Mouse (Mus musculus): Measurements from ENCODE around the gene Mcm9. TPM values are rescaled to one million over a fixed set of nuclear protein-coding genes. Genes with fewer than 3 reads are reported as not detected.
A peak's percentile ranks its signal among the peaks of the same experiment; 100 is the strongest.
"Not testable (repeated sequence)": the region's sequence is repeated elsewhere in the genome, so short reads cannot be mapped to it uniquely, and the experiment has no call there.

The Mcm9 gene
- polyA plus RNA-seq, 1 experiment from 2014 or later = 4.4 TPM

DNA sequence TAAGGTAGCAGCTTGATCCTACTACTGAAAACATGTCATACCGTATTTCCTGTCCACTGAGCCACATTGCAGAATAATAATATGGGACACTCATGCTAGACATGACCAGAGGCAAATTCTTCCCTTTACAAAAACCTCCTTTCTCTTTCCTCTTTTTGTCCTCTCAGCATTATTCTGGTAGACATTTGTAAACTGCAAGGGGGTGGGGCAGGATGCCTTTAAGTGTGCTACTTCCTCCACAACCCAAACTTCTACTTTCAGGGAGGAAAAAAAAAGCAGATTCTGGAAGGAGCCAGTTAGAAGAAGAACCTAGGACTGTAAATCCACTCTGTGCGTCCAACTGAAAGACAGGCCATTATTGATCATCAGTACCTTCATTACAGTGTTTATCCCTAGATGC is 124.7 kb downstream of the Mcm9 start:
- ATAC-seq (no peak), DNase-seq (ENCODE audit: low spot score) (peak; percentile 38)
- no peaks in the 10 kb centered on the region for H3K36me3 ChIP-seq (ENCODE audit: insufficient read depth, low read length)
- no peak overlapping the region for H3K9ac ChIP-seq (replicated peaks; ENCODE audit: low read depth)
- no peak overlapping the region for H3K27ac ChIP-seq (ENCODE audit: low read length)
- no peaks in the 10 kb centered on the region for H3K27me3 ChIP-seq (replicated peaks; ENCODE audit: insufficient read depth, low read length)
- 64% methylated on average over 2 of the region's 2 CpGs for WGBS
- H3K4me1 ChIP-seq (ENCODE audit: insufficient read depth, low read depth, low read length) = no peaks in the 10 kb centered on the region
- TF ChIP-seq EP300 (IDR thresholded peaks at IDR 0.05) (0 out of 2 replicates have a peak, but pooled peaks have one; percentile 19), CTCF (IDR thresholded peaks at IDR 0.05) (no peak)
- no peak overlapping the region for H3K4me2 ChIP-seq (replicated peaks; ENCODE audit: low read depth, low read length)
- H3K9me3 ChIP-seq (ENCODE audit: low read length) = no peaks in the 10 kb centered on the region
- no peak overlapping the region for H3K4me3 ChIP-seq (ENCODE audit: low read depth, low read length)

DNA sequence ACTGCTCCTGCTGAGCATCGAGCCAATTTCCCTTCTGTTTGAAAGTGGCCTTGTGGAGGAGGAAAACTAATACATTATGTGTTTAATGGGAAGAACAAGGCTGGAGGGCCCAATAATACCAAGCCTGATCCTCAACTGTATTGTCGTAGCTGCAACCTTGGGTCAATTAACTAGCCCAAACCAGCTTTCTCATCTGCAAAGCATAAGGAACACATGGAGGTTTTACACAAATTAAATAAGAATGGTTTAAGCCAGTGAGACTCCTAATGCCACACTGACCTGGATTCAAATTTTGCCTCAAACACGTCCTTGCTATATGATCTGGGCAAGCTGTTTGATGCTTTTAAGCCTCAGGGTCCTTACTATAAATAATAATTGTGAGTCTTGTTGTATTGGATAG is 125.2 kb downstream of the Mcm9 start:
- Histone ChIP-seq H3K9me3 (ENCODE audit: low read length) (no peaks in the 10 kb centered on the region), H3K4me1 (ENCODE audit: insufficient read depth, low read depth, low read length) (no peaks in the 10 kb centered on the region), H3K36me3 (ENCODE audit: insufficient read depth, low read length) (no peaks in the 10 kb centered on the region), H3K4me2 (replicated peaks; ENCODE audit: low read depth, low read length) (no peak overlapping the region), H3K9ac (replicated peaks; ENCODE audit: low read depth) (no peak overlapping the region), H3K4me3 (ENCODE audit: low read depth, low read length) (no peak overlapping the region), H3K27ac (ENCODE audit: low read length) (no peak overlapping the region), H3K27me3 (replicated peaks; ENCODE audit: insufficient read depth, low read length) (no peaks in the 10 kb centered on the region)
- no peak for ATAC-seq
- 54% methylated on average over 3 of the region's 3 CpGs for WGBS
- no peak for DNase-seq (ENCODE audit: low spot score)
- TF ChIP-seq CTCF (IDR thresholded peaks at IDR 0.05) (no peak), EP300 (IDR thresholded peaks at IDR 0.05) (no peak)

DNA sequence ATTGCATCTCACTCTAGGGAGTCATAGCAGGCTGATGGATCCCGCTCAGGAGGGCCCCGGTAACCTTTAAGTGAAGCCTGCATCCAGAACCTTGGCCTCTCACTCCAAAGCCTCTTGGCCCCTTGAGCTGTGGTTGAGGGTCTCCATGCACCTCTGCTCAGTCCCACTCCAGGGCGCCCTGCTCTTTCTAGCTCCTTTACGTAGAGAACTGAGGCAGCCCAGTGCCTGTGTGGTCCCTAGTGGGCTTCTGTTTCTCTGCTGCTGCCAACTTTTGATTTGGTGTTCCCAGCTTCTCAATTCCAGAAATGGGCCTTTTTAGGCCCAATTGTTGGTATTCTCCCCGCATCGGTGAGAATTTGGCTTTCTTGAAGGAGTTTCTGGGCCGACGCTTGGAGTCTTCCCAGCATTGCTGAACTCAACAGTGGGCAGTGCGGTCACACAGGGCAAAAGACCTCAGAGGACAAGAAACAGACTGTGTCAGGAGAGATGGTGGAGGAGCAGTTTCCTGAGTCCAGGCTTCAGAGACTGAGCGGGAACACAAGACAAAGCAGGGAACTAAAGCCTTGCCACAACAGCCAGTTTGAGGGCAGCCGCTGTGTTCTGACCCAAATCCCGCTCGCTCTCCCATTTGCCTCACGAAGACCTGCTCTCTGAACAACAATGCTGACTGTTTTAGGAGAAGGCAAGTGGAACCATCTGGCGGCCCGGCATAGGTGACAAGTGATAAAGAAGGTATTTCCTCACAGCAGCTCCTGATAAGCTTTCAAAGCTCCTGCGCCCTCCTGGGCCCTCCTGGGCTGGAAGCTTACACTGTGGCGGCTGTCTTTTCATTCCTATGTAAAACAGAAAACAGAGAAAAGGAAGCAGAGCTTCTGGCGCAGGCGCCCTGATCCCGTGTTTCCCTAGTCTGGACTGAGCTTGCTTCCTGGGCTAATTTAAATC is 127.1 kb downstream of the Mcm9 start:
- Histone ChIP-seq H3K4me1 (ENCODE audit: insufficient read depth, low read depth, low read length) (no peaks in the 10 kb centered on the region), H3K27ac (ENCODE audit: low read length) (peak overlapping the region; percentile 38; the same call in 1 of the 2 replicates), H3K9me3 (ENCODE audit: low read length) (no peaks in the 10 kb centered on the region), H3K27me3 (replicated peaks; ENCODE audit: insufficient read depth, low read length) (no peaks in the 10 kb centered on the region), H3K4me3 (ENCODE audit: low read depth, low read length) (no peak overlapping the region), H3K4me2 (replicated peaks; ENCODE audit: low read depth, low read length) (no peak overlapping the region; the same call in 1 of the 2 replicates), H3K36me3 (ENCODE audit: insufficient read depth, low read length) (no peaks in the 10 kb centered on the region), H3K9ac (replicated peaks; ENCODE audit: low read depth) (no peak overlapping the region)
- peak; percentile 12; the same call in 1 of the 2 replicates for TF ChIP-seq CTCF (IDR thresholded peaks at IDR 0.05)
- TF ChIP-seq EP300 (IDR thresholded peaks at IDR 0.05) = no peak
- peak; percentile 32; the same call in 1 of the 2 replicates for ATAC-seq
- peak; percentile 27 for DNase-seq (ENCODE audit: low spot score)
- WGBS = 46% methylated on average over 21 of the region's 21 CpGs

DNA sequence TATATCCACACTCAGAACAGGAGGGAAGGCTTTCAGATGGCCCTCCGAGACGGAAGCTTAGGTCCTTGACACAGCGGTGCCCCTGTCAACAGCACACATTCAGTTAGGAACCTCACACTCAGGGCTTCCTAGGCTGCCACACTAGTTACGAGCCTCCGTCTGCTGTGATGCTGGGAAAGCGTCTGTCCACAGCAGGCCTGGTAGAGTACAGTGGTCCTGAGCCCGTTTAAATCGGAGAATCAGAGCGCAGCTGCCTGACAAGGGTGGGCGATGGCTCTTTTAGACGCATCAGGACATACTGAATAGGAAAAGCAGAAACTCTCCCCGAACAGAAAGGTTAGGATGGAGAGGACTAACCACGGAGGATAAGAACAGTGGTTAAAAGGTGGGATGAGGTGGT is 127.8 kb downstream of the Mcm9 start:
- H3K4me3 ChIP-seq (ENCODE audit: low read depth, low read length) = no peak overlapping the region
- 87% methylated on average over 13 of the region's 13 CpGs for WGBS
- H3K27me3 ChIP-seq (replicated peaks; ENCODE audit: insufficient read depth, low read length) = no peaks in the 10 kb centered on the region
- DNase-seq (ENCODE audit: low spot score) = no peak
- no peak overlapping the region for H3K4me2 ChIP-seq (replicated peaks; ENCODE audit: low read depth, low read length)
- no peaks in the 10 kb centered on the region for H3K9me3 ChIP-seq (ENCODE audit: low read length)
- no peak overlapping the region for H3K27ac ChIP-seq (ENCODE audit: low read length)
- no peaks in the 10 kb centered on the region for H3K36me3 ChIP-seq (ENCODE audit: insufficient read depth, low read length)
- no peaks in the 10 kb centered on the region for H3K4me1 ChIP-seq (ENCODE audit: insufficient read depth, low read depth, low read length)
- no peak overlapping the region for H3K9ac ChIP-seq (replicated peaks; ENCODE audit: low read depth)
- no peak for ATAC-seq
- TF ChIP-seq CTCF (IDR thresholded peaks at IDR 0.05) (no peak), EP300 (IDR thresholded peaks at IDR 0.05) (no peak)

DNA sequence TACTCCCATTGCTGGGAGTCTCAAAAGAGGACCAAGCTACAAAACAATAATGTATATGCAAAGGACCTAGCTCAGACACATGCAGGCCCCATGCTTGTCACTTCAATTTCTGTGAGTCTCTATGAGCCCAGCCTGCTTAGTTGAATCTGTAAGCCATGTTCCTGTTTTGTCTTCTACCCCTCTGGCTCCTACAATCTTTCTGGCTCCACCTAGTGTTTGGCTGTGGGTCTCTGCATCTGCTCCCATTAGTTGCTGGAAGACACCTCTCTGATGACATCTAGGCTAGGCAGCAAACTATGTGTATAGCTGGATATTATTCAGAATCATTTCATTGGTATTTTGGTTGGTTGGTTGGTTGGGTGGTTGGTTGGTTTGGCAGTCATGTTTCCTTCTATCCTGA is 130.7 kb downstream of the Mcm9 start:
- Histone ChIP-seq H3K27ac (ENCODE audit: low read length) (no peak overlapping the region), H3K4me1 (ENCODE audit: insufficient read depth, low read depth, low read length) (no peaks in the 10 kb centered on the region), H3K9ac (replicated peaks; ENCODE audit: low read depth) (no peak overlapping the region), H3K4me2 (replicated peaks; ENCODE audit: low read depth, low read length) (no peak overlapping the region), H3K4me3 (ENCODE audit: low read depth, low read length) (no peak overlapping the region), H3K27me3 (replicated peaks; ENCODE audit: insufficient read depth, low read length) (no peaks in the 10 kb centered on the region), H3K36me3 (ENCODE audit: insufficient read depth, low read length) (no peaks in the 10 kb centered on the region), H3K9me3 (ENCODE audit: low read length) (no peaks in the 10 kb centered on the region)
- ATAC-seq (no peak), DNase-seq (ENCODE audit: low spot score) (no peak)
- TF ChIP-seq CTCF (IDR thresholded peaks at IDR 0.05) (peak; percentile 42), EP300 (IDR thresholded peaks at IDR 0.05) (no peak)

DNA sequence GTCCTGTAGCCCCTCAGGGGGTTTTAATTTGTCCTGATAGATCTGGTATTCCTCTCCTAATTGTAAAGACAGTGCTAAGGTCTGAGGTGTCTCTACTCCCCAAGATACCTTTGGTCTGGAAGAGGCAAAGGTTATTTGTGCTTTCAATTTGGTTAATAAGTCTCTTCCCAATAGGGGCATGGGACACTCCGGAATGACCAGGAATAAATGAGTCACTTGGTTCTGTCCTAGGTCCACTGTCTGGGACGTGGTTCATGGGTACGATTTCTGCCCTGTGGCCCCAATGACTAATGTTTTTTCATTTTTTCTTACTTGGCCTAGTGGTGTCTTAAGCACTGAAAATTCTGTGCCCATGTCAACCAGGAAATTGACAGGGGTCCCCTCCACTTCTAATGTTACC is 134.9 kb downstream of the Mcm9 start:
- H3K9ac ChIP-seq (replicated peaks; ENCODE audit: low read depth); H3K9me3 ChIP-seq (ENCODE audit: low read length); DNase-seq (ENCODE audit: low spot score); H3K4me2 ChIP-seq (replicated peaks; ENCODE audit: low read depth, low read length); ATAC-seq; H3K27me3 ChIP-seq (replicated peaks; ENCODE audit: insufficient read depth, low read length); H3K27ac ChIP-seq (ENCODE audit: low read length); H3K4me1 ChIP-seq (ENCODE audit: insufficient read depth, low read depth, low read length); H3K4me3 ChIP-seq (ENCODE audit: low read depth, low read length); H3K36me3 ChIP-seq (ENCODE audit: insufficient read depth, low read length): not testable (repeated sequence)
- 94% methylated on average over 3 of the region's 3 CpGs for WGBS
